Mouse (Mus musculus) C2C12 (cell line): ENCODE data around the gene 8030474K03Rik. TPM values are rescaled to one million over a fixed set of nuclear protein-coding genes. Genes with fewer than 3 reads are reported as not detected.

Experiments used
- H3K27me3 ChIP-seq: one replicate; pipeline ENCODE4 v1.6.1; 2011; ENCODE audit not compliant: control insufficient read depth, insufficient read depth, insufficient read length
- H3K36me3 ChIP-seq: one replicate; pipeline ENCODE4 v1.6.1; 2011; ENCODE audit not compliant: control insufficient read depth, insufficient read depth
- H3K4me3 ChIP-seq: one replicate; pipeline ENCODE4 v1.5.1; 2011; ENCODE audit warnings: mild to moderate bottlenecking, control low read depth; ENCODE audit not compliant: poor library complexity, insufficient read depth, severe bottlenecking
- H3K79me2 ChIP-seq: one replicate; pipeline ENCODE4 v1.6.1; 2011; ENCODE audit not compliant: control insufficient read depth, insufficient read depth
- H3K79me3 ChIP-seq: one replicate; pipeline ENCODE4 v1.6.1; 2011; ENCODE audit warnings: low read depth, control low read depth
- H3ac ChIP-seq: one replicate; pipeline ENCODE3; 2011; ENCODE audit warnings: low read depth; ENCODE audit not compliant: control insufficient read depth, insufficient read length
- CEBPB ChIP-seq: IDR thresholded peaks from one replicate; pipeline ENCODE4 v1.6.1; 2011; ENCODE audit warnings: low read depth, mild to moderate bottlenecking, control low read depth, moderate library complexity
- CTCF ChIP-seq: IDR thresholded peaks from one replicate; pipeline ENCODE4 v1.5.1; 2011; ENCODE audit not compliant: control insufficient read depth, insufficient read depth, insufficient read length
- FOSL1 ChIP-seq: IDR thresholded peaks from one replicate; pipeline ENCODE4 v1.8.0; 2011; ENCODE audit warnings: mild to moderate bottlenecking, low read length; ENCODE audit not compliant: poor library complexity, insufficient read depth, severe bottlenecking
- MAX ChIP-seq: IDR thresholded peaks from one replicate; pipeline ENCODE4 v1.6.1; 2011; ENCODE audit warnings: mild to moderate bottlenecking, control low read depth
- MYOD1 ChIP-seq: IDR thresholded peaks from one replicate; pipeline ENCODE4 v1.6.1; 2011; ENCODE audit warnings: low read depth; ENCODE audit not compliant: control insufficient read depth, insufficient read length
- MYOG ChIP-seq: IDR thresholded peaks from one replicate; pipeline ENCODE4 v1.6.1; 2011; ENCODE audit not compliant: control insufficient read depth, insufficient read length; ENCODE audit errors: extremely low read depth
- USF1 ChIP-seq: IDR thresholded peaks from one replicate; pipeline ENCODE4 v1.6.1; 2011; ENCODE audit warnings: low read depth, mild to moderate bottlenecking, control low read depth, moderate library complexity
- long read RNA-seq, 2 experiments: library from polyadenylated mRNA; unstranded; transcript quantifications; one replicate each; pipeline ENCODE4 v2.0.0; 2019 to 2020
- polyA plus RNA-seq: library from polyadenylated mRNA; unstranded; fragments of >200 nt; fragmentation: generic; extraction: Trizol; gene quantifications from one replicate; pipeline ENCODE4 v1.2.1, GENCODE M21; 2012; ENCODE audit warnings: missing spikeins

Gene 8030474K03Rik
- not detected for polyA plus RNA-seq
- long read RNA-seq, experiment 1, result 0 reads
- long read RNA-seq, experiment 2, result 0 reads

GRCm38 (mm10) chrX:101794342-101794741, at the start of gene 8030474K03Rik, which contains the start of gene Gm4779:
Gene 8030474K03Rik (plus strand): TSS chrX:101794656.
Gene Gm4779 (minus strand): TSS chrX:101794423.
- Histone ChIP-seq H3ac (no peak within 1 kb of the TSS), H3K79me3 (no peaks in the 10 kb centered on the region), H3K36me3 (no peaks in the 10 kb centered on the region), H3K4me3 (no peak within 1 kb of the TSS), H3K79me2 (no peaks in the 10 kb centered on the region), H3K27me3 (no peaks in the 10 kb centered on the region)
- TF ChIP-seq MYOD1 (no peak), MAX (no peak), FOSL1 (no peak), MYOG (no peak), USF1 (no peak), CEBPB (no peak), CTCF (no peak)

- no peaks in the 10 kb centered on the region for H3K79me2 ChIP-seq
- no peak overlapping the region for H3K4me3 ChIP-seq
- H3K27me3 ChIP-seq, result no peaks in the 10 kb centered on the region
- no peaks in the 10 kb centered on the region for H3K36me3 ChIP-seq
- TF ChIP-seq FOSL1 (no peak), CEBPB (no peak), CTCF (no peak), USF1 (no peak), MAX (no peak), MYOD1 (no peak), MYOG (no peak)
- no peaks in the 10 kb centered on the region for H3K79me3 ChIP-seq
- no peak overlapping the region for H3ac ChIP-seq
These were observed 44.3 kb upstream of the 8030474K03Rik start for GRCm38 (mm10) chrX:101750144-101750543.

- H3K79me3 ChIP-seq, result no peaks in the 10 kb centered on the region
- no peak for TF ChIP-seq CEBPB
- no peak for TF ChIP-seq USF1
- TF ChIP-seq MYOD1, result no peak
- TF ChIP-seq FOSL1, result no peak
- TF ChIP-seq MAX, result no peak
- TF ChIP-seq CTCF, result no peak
- TF ChIP-seq MYOG, result no peak
- no peaks in the 10 kb centered on the region for H3K36me3 ChIP-seq
- H3K27me3 ChIP-seq, result no peaks in the 10 kb centered on the region
- H3K4me3 ChIP-seq, result no peak overlapping the region
- no peak overlapping the region for H3ac ChIP-seq
- H3K79me2 ChIP-seq, result no peaks in the 10 kb centered on the region
These were observed 40.0 kb upstream of the 8030474K03Rik start for GRCm38 (mm10) chrX:101754478-101754877.

- Histone ChIP-seq H3K27me3 (no peaks in the 10 kb centered on the region), H3K36me3 (no peaks in the 10 kb centered on the region), H3K4me3 (no peak overlapping the region), H3K79me2 (no peaks in the 10 kb centered on the region), H3ac (no peak overlapping the region), H3K79me3 (no peaks in the 10 kb centered on the region)
- TF ChIP-seq FOSL1, result no peak
- TF ChIP-seq MYOG, result no peak
- no peak for TF ChIP-seq CEBPB
- no peak for TF ChIP-seq CTCF
- no peak for TF ChIP-seq USF1
These were observed 29.8 kb upstream of the 8030474K03Rik start for GRCm38 (mm10) chrX:101764621-101765020.

GRCm38 (mm10) chrX:101765111-101765510, 29.3 kb upstream of the 8030474K03Rik start:
- H3K79me2 ChIP-seq, result no peaks in the 10 kb centered on the region
- no peaks in the 10 kb centered on the region for H3K36me3 ChIP-seq
- H3ac ChIP-seq, result no peak overlapping the region
- TF ChIP-seq MYOG, result no peak
- TF ChIP-seq MAX, result no peak
- H3K4me3 ChIP-seq, result no peak overlapping the region
- H3K27me3 ChIP-seq, result no peaks in the 10 kb centered on the region
- H3K79me3 ChIP-seq, result no peaks in the 10 kb centered on the region

- H3K27me3 ChIP-seq, result no peaks in the 10 kb centered on the region
- no peak overlapping the region for H3K4me3 ChIP-seq
- no peaks in the 10 kb centered on the region for H3K79me3 ChIP-seq
- H3K79me2 ChIP-seq, result no peaks in the 10 kb centered on the region
- TF ChIP-seq FOSL1 (no peak), MYOG (no peak), CTCF (no peak), USF1 (no peak), MYOD1 (no peak), CEBPB (no peak), MAX (no peak)
- H3K36me3 ChIP-seq, result no peaks in the 10 kb centered on the region
- no peak overlapping the region for H3ac ChIP-seq
These were observed 27.2 kb upstream of the 8030474K03Rik start for GRCm38 (mm10) chrX:101767280-101767679.
